Mouse (Mus musculus) right cerebral cortex, adult 18-20 months (tissue): ENCODE data around the gene Pnp2.
"Not testable (repeated sequence)": the region's sequence is repeated elsewhere in the genome, so short reads cannot be mapped to it uniquely, and the experiment has no call there.

Experiments
- DNase-seq: peaks from one replicate; pipeline ENCODE4 v3.0.0; 2022; ENCODE audit warnings: mixed read lengths

Gene Pnp2

DNA sequence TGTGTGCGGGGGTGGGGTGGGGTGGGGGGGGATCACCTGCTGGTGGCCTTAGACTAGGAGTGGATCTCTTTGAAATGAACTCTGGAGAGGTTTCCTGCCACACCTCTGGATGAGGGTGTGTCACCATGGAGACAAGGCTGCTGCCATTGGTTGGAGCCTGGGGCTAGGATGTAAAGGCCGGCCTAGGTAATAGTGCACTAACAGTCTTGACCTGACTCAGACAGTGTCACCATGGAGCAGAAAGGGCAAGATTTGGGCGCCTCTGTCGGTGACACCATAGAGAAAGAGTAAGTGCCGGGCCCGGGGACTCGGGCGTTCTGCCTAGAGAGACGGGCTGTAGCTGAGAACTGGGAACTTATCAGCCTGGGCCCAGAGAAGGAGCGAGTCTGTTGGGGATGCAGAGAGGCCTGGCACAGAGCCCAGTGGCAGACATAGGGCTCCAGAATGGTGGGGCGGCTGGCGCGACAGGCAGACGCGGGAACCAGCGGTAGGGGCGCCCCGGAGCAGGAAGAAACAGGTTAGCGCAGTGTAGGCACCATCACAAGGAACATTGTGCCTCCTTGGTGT is at the start of gene Pnp2:
Gene Pnp2 (plus strand): TSS at position 51 of the 567 bp plus-strand sequence.
- peak; percentile 55 for DNase-seq

DNA sequence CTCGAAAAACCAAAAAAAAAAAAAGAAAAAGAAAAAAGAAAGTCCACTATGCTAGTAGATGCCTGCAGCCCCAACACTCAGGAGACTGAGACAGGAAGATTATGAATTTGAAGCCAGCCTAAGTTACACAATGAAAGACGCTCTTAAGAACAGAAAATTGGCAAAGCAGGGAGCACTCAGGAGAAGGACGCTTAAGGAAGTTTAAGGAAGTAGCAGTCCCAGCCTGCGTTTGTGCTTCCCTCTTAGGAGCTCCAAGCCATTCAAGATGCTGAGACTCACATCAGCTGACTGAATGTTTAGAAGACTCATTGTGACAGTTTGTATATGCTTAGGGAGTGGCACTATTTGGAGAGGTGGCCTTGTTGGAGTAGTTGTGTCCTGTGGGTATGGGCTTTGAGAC is 47.7 kb upstream of the Pnp2 start:
- no peak for DNase-seq

DNA sequence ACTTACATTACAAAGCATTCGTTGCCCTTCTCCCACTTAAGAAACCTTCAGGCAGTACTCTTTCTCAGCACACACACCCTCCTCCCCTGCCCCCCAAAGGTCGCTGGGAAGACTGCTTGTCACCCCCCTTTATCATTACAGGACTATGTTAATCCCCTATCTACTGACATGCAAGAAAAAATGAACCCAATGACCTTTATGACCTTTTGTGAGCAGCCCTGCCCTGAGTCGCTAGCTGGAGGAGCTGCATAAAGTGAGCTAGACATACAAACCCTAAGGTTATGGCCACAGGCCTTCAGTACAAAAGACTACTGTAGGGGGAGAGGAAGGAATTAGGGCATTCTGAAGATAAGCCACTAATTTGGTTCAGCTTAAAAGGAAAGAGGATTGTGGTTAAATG is 44.4 kb upstream of the Pnp2 start:
- no peak for DNase-seq

DNA sequence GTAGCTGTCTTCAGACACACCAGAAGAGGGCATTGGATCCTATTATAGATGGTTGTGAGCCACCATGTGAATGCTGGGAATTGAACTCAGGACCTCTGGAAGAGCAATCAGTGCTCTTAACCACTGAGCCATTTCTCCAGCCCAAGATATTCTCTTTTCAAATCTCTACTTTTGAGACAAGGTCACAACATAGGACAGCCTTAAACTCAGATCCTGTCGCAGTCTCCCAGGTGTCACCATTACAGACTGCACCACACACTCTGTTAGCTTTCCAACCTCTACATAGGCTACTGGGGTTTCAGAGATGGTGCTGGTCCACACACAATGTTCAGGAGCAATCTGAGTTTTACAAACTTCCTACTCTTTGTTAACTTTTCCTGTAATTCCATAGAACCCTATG is 32.4 kb upstream of the Pnp2 start:
- DNase-seq, result not testable (repeated sequence)

DNA sequence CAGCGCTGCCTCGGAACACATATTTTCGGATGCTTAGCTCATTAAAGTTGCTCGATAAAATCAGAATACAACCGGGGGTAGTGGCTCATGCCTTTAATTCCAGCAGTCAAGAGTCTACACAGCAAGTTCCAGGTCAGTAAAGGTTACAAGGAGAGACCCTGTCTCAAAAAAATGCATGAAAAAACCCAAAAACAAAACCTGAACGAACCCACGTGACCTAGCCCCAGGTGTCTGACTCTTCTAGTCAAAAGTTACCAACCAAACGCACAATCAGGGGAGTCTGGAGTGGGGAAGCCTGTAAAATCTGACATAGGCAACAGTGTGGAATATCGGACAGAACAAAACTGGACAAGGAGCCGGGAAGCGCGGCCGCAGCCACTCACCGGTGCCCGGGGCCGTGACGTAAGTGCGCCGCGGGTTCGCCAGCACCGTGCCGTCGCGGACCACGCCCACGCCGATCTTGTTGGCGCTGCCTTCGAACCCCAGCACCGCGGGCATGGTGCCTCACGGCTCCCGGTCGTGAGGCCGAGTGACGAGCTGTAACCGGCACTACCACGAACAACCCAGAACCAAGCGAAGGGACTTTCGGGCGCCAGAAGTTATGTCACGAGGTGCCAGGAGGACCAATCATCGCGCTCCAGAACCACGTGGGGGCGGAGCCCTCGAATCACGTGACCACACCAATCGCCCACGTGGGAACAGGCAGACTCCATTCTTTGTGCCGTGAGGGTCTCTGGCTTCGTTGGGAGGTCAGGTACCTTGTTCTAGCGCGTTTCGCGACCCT is 31.3 kb upstream of the Pnp2 start, which contains the start of the genes Osgep and Apex1:
Gene Osgep (minus strand): TSS at position 613 of the 784 bp plus-strand sequence.
Gene Apex1 (plus strand): TSS at position 688 of the 784 bp plus-strand sequence.
- peak; percentile 97 for DNase-seq

DNA sequence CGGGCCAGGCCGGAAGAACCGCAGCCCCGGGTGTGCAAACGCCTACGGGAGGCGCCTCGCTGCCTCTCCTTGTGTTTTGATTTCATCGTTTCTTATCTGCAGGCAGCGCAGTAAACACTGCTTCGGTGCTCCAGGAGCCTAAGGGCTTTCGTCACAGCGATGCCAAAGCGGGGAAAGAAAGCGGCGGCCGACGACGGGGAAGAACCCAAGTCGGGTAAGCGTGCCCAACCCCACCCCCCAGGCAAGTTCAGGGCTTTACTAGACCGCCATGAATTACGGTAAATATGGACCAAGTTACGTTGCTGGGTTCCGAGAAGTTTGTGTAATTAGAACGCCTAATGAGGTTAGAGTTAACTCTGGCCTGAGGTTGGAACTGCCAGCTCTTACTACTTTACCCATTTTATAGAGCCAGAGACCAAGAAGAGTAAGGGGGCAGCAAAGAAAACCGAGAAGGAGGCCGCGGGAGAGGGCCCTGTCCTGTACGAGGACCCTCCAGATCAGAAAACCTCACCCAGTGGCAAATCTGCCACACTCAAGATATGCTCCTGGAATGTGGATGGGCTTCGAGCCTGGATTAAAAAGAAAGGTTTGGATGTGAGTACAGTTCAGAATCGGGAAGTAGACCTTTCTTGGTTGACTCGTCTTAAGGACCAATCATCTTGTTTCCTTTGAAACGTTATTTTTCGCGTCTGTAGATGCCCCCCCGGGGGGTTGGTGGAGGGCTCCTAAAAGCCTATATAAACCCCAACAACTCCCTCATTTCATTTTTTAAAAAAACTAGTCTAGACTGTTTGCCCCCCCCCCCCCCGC is 30.5 kb upstream of the Pnp2 start:
- DNase-seq, result no peak

DNA sequence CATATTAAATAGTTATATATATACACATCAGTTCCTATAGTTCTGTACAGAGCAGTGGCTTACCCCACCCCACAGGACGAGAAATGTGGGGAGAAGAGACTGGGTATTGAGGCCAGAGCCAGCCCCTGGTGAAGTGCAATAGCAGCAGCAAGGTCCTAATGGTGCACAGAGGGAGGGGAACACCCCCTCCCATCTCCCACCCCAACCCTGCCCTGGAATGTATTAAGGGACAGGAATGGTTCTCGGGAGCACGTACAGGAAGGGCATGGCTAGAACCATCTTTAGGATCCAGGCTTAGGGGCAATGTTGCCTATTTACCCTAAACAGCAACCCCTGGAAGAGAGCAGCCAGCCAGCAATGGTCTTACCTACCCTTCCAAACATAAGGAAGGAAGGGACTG is 28.4 kb upstream of the Pnp2 start:
- DNase-seq, result no peak

DNA sequence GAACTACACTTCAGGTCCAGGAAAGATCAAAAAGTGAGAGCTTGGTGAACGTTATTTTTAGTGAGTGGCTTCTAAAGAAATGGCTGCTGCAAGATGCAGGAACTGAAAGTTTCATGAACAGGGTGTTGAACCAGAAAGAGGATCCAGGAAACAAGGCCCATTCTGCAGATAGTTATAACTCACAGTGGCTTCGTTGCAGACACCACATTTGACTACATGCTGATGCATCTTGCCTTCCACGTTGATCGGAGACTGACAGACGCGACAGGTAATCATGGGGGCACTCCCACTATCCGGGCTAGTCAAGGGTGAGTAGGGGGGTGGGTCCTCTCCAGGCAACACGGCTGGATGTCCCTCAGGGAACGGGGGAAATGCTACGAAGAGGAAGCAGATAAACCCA is 25.8 kb upstream of the Pnp2 start:
- no peak for DNase-seq

DNA sequence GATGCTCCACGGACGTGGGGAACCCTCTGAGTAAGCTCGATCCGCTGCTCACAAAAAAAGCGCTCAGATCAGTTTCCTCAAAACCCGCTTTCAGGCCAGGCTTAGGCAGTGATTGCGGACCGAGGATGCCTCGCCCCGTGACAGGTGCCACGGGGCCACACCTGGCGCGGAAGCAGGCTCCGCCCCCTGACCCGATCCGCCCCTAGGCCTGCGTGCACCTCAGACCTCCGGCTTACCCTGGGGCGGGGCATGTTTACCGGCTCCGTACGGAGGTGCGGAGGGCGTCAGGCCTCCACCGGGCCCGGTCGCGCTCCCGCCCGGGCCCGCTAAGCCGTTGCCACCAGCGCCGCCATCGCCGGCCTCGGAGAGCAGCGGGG is 25.4 kb upstream of the Pnp2 start:
- DNase-seq, result peak; percentile 55

DNA sequence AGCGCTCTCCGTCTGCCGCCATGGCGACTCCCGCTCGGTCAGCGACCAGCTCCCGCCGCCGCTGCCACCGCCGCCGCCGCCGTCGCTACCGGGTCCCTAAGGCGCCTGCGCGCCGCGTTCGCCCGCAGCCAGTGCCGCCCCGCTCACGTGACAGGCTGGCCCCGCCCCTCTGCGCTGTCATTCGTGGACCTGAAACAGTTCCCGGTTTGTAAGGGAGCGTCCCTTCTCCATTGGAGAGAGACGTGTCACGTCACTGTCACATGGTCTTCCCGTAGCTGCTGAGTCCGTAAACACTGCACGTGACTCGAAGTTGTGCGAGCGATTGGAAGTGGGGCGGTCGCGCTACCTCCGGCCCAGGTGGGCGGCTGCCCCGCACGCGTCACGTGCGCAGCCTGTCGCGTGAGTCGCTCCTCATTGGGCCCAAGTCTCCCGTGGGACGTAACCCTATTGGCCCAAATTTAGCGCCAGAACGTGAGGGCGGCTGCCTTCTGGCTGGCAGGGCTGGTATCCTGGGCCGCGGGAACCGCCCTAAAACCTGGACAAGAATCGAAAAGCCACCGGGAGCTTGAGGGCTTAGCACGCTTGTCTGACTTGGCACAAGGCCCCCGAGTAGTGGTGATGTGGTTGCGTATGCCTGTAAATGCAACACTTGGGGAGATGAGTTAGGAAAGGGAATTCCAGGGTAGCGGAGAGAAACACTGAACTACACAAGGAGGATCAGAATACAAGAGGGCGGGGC is 24.9 kb upstream of the Pnp2 start, which contains the start of the genes Pip4p1 and Pnp:
Gene Pip4p1 (minus strand): TSS at position 103 of the 739 bp plus-strand sequence.
Gene Pnp (plus strand): TSS at position 329 of the 739 bp plus-strand sequence.
- DNase-seq, result peak; percentile 99

DNA sequence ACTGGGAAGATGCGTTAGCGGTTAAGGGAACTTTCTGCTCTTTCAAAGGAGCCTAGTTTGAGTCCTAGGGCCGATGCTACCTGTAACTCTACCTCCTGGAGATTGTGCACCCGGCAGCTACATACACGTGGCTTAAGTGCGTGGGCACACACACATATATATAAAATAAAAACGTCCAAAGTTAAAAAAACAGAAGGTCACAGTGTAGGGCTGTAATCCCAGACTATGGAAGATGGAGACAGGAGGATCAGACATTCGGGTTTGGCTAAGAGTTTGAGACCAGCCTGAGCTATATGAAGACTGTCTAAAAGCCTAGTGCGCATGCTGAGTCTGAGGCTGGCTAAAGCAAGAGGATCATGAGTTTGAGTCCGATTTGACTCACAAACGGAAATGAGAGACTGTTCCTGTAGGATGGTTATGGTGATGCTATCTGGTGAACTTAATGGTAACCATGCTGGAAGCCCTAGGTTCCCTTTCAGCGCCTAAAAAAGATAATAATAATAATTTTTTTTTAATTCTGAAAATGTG is 24.2 kb upstream of the Pnp2 start:
- DNase-seq, result no peak

DNA sequence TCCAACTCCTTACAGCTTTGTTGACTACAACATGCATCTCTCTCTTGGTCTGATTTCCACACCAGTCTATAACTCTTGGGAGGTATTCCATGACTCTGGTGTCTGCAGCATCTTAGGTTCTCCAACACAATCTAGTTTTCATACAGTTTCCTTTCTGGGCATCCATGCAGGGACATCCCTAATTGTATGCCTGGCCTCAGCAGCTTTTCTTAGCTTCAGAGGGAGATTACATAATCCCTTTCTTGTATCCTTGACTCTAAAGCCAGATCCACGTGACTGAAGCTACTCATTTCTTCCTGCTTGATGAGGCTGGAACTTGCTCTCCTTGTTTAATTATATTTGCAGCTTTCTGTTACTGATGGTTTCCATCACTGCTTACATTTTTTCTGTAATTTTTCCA is 19.1 kb upstream of the Pnp2 start:
- DNase-seq, result no peak

DNA sequence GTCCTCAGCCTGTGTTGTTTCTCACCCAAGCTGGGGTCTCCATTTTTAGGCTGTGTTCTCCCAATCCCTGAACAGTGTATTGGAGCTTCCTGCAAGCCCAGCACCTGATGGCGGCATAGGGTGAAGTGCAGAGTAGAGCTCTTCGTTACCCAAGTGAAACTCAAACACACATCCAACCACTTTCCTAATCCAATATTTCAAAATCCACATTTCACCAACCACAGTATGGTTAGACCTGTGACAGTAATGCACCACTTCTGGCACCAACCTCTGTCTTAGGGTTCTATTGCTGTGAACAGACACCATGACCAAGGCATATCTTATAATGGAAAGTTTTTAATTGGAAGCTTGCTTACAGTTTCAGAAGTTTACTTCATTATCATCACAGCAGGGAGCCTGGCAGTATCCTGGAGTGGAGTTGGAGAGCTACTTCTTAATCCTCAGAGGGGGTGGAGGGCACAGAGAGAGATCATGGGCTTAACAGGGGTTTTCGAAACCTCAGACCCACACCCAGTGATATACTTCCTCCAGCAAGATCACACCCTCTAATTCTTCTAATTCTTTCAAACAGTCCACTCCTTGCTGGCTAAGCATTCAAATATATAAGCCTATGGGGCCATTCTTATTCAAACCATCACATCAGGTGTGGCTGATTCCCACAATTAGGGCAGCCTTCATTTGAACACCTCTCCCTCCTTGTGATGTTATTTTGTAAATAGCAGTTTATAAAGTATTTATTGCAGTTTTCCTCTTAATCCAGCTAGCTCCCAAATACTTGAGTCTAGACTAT is 17.5 kb upstream of the Pnp2 start:
- no peak for DNase-seq

DNA sequence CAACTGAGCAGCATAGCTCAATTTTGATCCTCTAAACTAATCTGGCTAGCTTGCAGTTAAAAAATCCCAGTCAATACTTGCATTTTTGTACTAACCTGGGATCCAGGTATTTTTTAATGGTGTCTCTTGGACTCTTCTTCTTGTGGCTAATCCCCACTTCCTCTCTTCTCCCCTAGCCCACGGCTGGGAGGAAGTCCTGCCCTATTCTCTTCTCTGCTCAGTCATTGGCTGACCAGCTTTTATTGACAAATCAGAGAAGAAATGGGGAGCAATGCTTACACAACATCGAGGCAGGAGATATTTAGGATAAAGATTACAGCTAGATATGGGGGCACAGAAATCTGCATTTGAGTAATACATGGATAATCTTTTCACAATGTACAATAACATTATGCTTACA is 16.9 kb upstream of the Pnp2 start:
- DNase-seq, result no peak

DNA sequence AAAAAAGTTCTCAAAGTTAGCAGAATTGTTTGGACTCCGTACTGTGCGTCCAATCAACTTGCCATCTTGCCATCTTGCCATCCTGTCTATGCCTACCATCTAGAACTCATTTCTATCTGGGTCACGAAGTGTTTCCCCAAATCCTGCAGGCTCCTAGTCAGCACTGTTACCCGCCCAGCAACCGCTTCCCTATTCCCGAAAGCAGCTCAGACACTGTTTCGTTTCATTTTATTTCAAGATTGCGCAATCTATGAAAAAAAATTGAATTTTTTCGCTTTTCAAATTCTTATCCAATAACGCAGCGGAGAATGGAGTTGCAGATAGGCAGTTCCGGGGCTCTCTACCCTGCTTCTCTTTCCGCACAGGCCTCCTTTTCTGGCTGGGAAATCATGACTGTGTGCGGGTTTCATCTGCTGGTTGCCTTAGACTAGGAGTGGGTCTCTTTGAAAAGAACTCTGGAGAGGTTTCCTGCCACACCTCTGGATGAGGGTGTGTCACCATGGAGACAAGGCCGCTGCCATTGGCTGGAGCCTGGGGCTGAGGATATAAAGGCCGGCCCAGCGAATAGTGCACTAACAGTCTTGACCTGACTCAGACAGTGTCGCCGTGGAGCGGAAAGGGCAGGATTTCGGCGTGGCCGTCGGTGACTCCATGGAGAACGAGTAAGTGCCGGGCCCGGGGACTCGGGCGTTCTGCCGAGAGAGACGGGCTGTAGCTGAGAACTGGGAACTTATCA is 11.7 kb upstream of the Pnp2 start, which contains the start of gene Gm49342:
Gene Gm49342 (plus strand): TSS at position 586 of the 736 bp plus-strand sequence.
- peak; percentile 88 for DNase-seq

DNA sequence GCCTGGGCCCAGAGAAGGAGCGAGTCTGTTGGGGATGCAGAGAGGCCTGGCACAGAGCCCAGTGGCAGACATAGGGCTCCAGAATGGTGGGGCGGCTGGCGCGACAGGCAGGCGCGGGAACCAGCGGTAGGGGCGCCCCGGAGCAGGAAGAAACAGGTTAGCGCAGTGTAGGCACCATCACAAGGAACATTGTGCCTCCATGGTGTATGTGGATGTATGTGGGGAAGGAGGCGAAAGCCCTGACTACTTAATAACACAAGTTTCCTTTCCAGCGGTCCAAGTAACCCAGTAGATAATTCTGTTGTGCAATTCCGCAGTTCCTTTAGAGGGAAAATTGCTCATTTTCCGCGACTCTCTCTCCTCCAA is 11.1 kb upstream of the Pnp2 start:
- DNase-seq, result not testable (repeated sequence)

DNA sequence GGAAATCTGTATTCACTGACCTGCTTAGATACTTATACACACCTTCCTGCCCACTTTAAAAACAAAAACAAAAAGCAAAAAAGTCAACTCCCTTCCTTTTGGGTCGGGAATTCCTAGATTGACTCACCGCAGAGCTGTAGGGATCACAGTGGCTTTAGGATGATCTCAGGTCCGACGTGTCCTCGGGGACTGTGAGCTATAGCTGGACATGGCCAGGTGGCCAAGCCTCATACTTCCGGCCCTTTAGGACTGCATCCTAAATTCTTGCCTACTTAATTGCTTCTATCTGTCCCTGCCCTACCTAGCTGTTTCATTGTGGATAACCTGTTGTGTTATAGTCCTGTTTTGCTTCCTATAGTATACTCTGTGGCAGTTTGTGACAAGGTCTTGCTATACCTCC is 10.7 kb upstream of the Pnp2 start:
- DNase-seq, result not testable (repeated sequence)

DNA sequence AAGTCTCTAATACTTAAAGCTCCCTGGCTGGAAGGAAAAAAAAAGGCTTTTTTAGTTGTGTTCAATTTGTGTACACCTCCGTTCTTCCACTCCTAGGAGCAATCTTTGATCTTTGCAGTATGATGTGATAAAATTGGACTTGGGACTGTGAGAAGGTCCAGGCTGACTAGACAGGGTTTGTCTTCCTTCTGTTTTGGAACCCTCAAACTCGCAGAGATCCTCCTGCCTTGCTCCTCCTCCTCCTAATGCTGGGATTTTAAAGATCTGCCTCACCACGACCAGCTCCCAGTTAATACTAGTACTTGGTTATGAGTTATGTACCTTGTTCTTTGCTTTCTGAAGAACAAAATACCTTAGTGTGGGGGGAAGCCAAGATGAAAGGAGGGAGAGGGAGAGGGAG is 10.3 kb upstream of the Pnp2 start:
- DNase-seq, result not testable (repeated sequence)

DNA sequence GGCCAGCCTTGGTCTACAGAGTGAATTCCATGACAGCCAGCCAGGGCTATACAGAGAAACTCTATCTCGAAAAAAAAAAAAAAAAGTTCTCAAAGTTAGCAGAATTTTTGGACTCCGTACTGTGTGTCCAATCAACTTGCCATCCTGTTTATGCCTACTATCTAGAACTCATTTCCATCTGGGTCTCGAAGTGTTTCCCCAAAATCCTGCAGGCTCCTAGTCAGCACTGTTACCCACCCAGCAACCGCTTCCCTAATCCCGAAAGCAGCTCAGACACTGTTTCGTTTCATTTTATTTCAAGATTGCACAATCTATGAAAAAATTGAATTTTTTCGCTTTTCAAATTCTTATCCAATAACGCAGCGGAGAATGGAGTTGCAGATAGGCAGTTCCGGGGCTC is 305 bp upstream of the Pnp2 start:
- DNase-seq, result no peak

DNA sequence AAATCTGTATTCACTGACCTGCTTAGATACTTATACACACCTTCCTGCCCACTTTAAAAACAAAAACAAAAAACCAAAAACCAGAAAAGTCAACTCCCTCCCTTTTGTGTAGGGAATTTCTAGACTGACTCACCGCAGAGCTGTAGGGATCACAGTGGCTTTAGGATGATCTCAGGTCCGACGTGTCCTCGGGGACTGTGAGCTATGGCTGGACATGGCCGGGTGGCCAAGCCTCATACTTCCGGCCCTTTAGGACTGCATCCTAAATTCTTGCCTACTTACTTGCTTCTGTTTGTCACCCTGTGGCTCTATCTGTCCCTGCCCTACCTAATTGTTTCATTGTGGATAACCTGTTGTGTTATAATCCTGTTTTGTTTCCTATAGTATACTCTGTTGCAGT is 932 bp downstream of the Pnp2 start:
- DNase-seq, result not testable (repeated sequence)

DNA sequence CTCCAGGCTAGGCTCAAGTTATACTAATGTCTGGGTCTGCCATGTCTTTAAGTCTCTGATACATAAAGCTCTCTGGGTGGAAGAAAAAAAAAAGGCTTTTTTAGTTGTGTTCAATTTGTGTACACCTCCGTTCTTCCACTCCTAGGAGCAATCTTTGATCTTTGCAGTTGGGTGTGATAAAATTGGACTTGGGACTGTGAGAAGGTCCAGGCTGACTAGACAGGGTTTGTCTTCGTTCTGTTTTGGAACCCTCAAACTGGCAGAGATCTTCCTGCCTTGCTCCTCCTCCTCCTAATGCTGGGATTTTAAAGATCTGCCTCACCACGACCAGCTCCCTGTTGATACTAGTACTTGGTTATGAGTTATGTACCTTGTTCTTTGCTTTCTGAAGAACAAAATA is 1.4 kb downstream of the Pnp2 start:
- DNase-seq, result not testable (repeated sequence)
